Mouse (Mus musculus) layer of hippocampus, postnatal 14 days (tissue): Measurements from ENCODE around the gene Eno3. TPM values are rescaled to one million over a fixed set of nuclear protein-coding genes. Genes with fewer than 3 reads are reported as not detected.

ENCODE experiments used
- DNase-seq, 2 experiments: peaks; one replicate each; pipeline ENCODE4 v3.0.0; 2021 to 2022; ENCODE audit warnings: low spot score in 2 of 2, mixed read lengths in 1 of 2
- total RNA-seq, 2 experiments: library from RNA; stranded (reverse); gene quantifications; 2 replicates each; pipeline ENCODE4 v1.2.3; 2021

The Eno3 gene
- total RNA-seq, 2 experiments from 2014 or later: 5.9 to 10.1 TPM

- DNase-seq: no peak
These were observed 510 bp upstream of the Eno3 start for GRCm38 (mm10) chr11:70656456-70656927.

GRCm38 (mm10) chr11:70657573-70657972 lies 571 bp downstream of the Eno3 start:
- no peak for DNase-seq

- no peak for DNase-seq
These were observed 989 bp downstream of the Eno3 start for GRCm38 (mm10) chr11:70657991-70658390.

GRCm38 (mm10) chr11:70658521-70658920 lies 1.5 kb downstream of the Eno3 start:
- DNase-seq: no peak

- no peak for DNase-seq
These were observed 1.9 kb downstream of the Eno3 start for GRCm38 (mm10) chr11:70658942-70659341.

GRCm38 (mm10) chr11:70660571-70660970 lies 3.6 kb downstream of the Eno3 start:
- no peak for DNase-seq

- DNase-seq: no peak
These were observed 6.1 kb downstream of the Eno3 start for GRCm38 (mm10) chr11:70663101-70663500.

GRCm38 (mm10) chr11:70663957-70664356 lies 7.0 kb downstream of the Eno3 start:
- no peak for DNase-seq

- no peak for DNase-seq
These were observed 7.7 kb downstream of the Eno3 start for GRCm38 (mm10) chr11:70664741-70665140.

- no peak for DNase-seq
These were observed 9.7 kb downstream of the Eno3 start for GRCm38 (mm10) chr11:70666687-70667086.

GRCm38 (mm10) chr11:70667271-70668150 lies 10.5 kb downstream of the Eno3 start:
- no peak for DNase-seq

GRCm38 (mm10) chr11:70668335-70668770 lies 11.4 kb downstream of the Eno3 start:
- DNase-seq: peak in 1 of 2 experiments; percentile 81

GRCm38 (mm10) chr11:70668771-70669505 lies 11.9 kb downstream of the Eno3 start, which contains the start of gene Spag7:
Gene Spag7 (minus strand): TSS chr11:70669416.
- DNase-seq: peak; percentile 97 to 99

- DNase-seq: peak; percentile 71 to 74
These were observed 12.8 kb downstream of the Eno3 start for GRCm38 (mm10) chr11:70669582-70670345.

- DNase-seq: no peak
These were observed 13.5 kb downstream of the Eno3 start for GRCm38 (mm10) chr11:70670483-70670882.

- DNase-seq: no peak
These were observed 14.5 kb downstream of the Eno3 start for GRCm38 (mm10) chr11:70671333-70672047.

GRCm38 (mm10) chr11:70674014-70674413 lies 17.0 kb downstream of the Eno3 start:
- DNase-seq: no peak

- no peak for DNase-seq
These were observed 17.5 kb downstream of the Eno3 start for GRCm38 (mm10) chr11:70674501-70674900.

- no peak for DNase-seq
These were observed 21.1 kb downstream of the Eno3 start for GRCm38 (mm10) chr11:70678092-70678491.

GRCm38 (mm10) chr11:70678576-70678975 lies 21.6 kb downstream of the Eno3 start:
- DNase-seq: no peak
